Mouse (Mus musculus): ENCODE measurements around the gene Atxn1. TPM values are rescaled to one million over a fixed set of nuclear protein-coding genes. Genes with fewer than 3 reads are reported as not detected.
A peak's percentile ranks its signal among the peaks of the same experiment; 100 is the strongest.

Atxn1 gene
- polyA plus RNA-seq, 1 experiment from 2014 or later, result 12.8 TPM

DNA sequence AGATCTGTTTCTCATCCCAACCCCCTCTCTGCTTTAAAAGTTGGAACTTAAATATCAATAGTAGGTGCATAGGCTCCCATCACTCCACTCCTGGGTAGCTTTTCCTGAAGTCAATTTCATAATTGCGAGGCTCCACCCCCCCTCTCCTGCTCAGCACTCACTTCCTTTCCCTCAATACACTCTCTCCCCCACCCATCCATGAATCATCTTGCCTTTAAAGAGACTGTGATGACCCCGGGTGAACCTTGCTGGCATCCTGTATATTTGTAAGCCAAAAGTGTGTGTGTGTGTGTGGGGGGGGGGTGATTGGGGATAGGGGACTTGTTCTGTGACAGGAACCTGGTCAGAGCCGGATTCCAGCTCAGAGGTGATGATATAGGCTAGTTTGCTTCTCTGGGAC lies 9.8 kb upstream of the Atxn1 start:
- H3K27ac ChIP-seq (replicated peaks), result no peak overlapping the region
- no peaks in the 10 kb centered on the region for H3K36me3 ChIP-seq
- no peak overlapping the region for H3K4me3 ChIP-seq
- no peak overlapping the region for H3K9ac ChIP-seq (replicated peaks)
- 82% methylated on average over 3 of the region's 3 CpGs for WGBS
- H3K9me3 ChIP-seq, result no peaks in the 10 kb centered on the region
- no peak overlapping the region for H3K4me2 ChIP-seq (replicated peaks)
- H3K27me3 ChIP-seq, result no peaks in the 10 kb centered on the region
- H3K4me1 ChIP-seq, result no peaks in the 10 kb centered on the region
- ATAC-seq (replicated peaks), result no peak

DNA sequence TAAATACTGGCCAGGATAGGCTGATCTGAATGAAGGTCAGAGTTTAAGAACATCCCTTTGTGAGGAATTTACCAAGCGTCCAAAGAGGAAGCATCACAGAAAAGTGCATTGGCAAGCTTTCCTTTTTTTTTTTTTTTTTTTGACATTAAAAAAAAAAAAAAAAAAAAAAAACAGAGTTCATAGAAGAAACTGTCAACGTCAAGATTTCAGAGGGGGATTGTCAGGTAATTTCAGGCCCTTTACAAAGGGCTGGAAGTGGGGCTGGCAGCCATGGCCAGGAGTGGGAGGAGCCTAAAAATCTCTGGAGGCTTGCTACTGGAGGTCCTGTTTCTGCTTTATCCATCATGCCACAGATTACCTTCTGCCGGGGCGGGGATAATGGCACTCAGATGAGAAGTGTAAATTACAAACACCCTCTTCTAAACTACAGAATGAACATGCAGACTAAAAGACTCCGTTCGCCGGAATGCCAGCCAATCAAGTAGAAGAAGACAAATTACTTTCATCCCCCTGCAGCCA lies 9.2 kb upstream of the Atxn1 start:
- Histone ChIP-seq H3K4me2 (replicated peaks) (no peak overlapping the region), H3K9me3 (no peaks in the 10 kb centered on the region), H3K36me3 (no peaks in the 10 kb centered on the region), H3K4me1 (no peaks in the 10 kb centered on the region), H3K27me3 (no peaks in the 10 kb centered on the region), H3K27ac (replicated peaks) (no peak overlapping the region), H3K4me3 (no peak overlapping the region), H3K9ac (replicated peaks) (no peak overlapping the region)
- 64% methylated on average over 7 of the region's 7 CpGs for WGBS
- ATAC-seq (replicated peaks), result no peak

DNA sequence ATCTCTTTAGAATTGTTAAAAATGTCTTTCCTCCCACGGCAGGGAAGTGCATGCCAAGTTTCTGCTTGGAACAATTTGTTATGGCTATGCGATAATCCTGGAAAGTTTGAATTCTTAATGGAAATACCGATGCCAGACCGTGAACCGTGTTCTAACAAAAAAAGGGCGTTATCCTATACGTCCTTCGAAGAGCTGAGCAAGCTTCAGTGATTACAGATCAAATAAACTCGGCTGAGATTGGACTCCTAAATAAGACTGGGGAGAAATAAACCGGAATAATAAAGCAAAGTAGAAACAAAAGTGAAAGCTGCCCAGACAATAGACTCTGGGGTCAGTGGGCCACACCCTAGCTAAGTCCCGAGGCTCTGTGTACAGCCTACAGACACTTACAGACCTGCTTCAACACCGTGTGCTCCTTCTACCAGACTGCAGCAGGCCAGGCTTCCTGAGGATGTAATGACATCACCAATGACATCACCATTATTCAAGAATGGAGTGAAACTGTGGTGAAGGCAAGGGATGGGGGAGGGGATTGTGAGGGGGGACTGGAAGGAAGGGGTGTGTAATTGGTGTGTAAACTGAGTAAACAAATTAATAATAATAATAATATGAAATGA lies 6.2 kb upstream of the Atxn1 start:
- Histone ChIP-seq H3K27ac (replicated peaks) (no peak overlapping the region), H3K27me3 (0 out of 2 replicates have a peak, but pooled peaks cover 2% of the 10 kb centered on the region), H3K4me2 (replicated peaks) (no peak overlapping the region), H3K4me3 (no peak overlapping the region), H3K36me3 (no peaks in the 10 kb centered on the region), H3K4me1 (peaks cover 8% of the 10 kb centered on the region), H3K9me3 (no peaks in the 10 kb centered on the region), H3K9ac (replicated peaks) (no peak overlapping the region)
- ATAC-seq (replicated peaks), result no peak
- 51% methylated on average over 12 of the region's 12 CpGs for WGBS

DNA sequence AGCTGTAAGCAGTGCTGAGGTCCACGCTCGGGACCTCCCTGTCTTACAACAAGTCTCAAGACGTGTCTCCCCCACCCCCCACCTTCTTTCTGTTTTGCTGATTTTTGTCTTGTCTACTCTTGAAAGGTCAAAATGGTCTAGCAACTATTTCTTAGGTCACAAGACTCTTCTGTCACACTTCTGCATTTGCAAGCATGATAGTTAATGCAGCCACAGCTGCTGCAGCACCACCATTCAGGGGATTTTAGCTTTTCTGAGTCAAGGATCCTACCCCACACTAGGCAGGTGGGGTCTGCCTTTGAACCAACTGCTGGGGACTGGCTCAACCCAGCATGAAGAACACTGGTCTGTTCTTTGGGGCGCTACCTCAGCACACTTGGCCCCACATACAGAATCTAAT lies 3.4 kb upstream of the Atxn1 start:
- Histone ChIP-seq H3K4me3 (no peak overlapping the region), H3K9me3 (no peaks in the 10 kb centered on the region), H3K27me3 (0 out of 2 replicates have a peak, but pooled peaks cover 2% of the 10 kb centered on the region), H3K9ac (replicated peaks) (no peak overlapping the region), H3K4me1 (peaks cover 16% of the 10 kb centered on the region), H3K36me3 (no peaks in the 10 kb centered on the region), H3K27ac (replicated peaks) (no peak overlapping the region), H3K4me2 (replicated peaks) (no peak overlapping the region)
- ATAC-seq (replicated peaks), result no peak
- 63% methylated on average over 4 of the region's 4 CpGs for WGBS

DNA sequence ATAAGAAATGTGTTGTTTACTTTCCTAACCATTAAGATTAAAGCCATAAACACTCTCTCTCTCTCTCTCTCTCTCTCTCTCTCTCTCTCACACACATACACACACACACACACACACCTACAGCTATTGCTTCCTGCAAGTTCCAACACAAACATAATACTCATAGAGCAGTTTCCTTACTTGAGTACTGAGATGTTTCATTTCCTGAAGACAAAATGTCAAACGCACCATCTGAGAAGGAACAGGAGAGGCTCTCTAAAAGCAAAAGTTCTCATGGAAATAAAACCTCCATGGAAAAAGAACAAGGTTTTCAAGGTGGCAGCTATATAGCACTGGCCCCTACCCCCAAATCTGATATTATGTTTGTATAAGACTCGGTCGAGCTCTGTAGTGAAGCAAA lies 2.6 kb upstream of the Atxn1 start:
- Histone ChIP-seq H3K9me3 (no peaks in the 10 kb centered on the region), H3K4me3 (no peak overlapping the region), H3K27me3 (0 out of 2 replicates have a peak, but pooled peaks cover 2% of the 10 kb centered on the region), H3K4me1 (peaks cover 22% of the 10 kb centered on the region), H3K27ac (replicated peaks) (no peak overlapping the region), H3K4me2 (replicated peaks) (no peak overlapping the region), H3K36me3 (no peaks in the 10 kb centered on the region), H3K9ac (replicated peaks) (no peak overlapping the region)
- 80% methylated on average over 3 of the region's 3 CpGs for WGBS
- ATAC-seq (replicated peaks), result no peak

DNA sequence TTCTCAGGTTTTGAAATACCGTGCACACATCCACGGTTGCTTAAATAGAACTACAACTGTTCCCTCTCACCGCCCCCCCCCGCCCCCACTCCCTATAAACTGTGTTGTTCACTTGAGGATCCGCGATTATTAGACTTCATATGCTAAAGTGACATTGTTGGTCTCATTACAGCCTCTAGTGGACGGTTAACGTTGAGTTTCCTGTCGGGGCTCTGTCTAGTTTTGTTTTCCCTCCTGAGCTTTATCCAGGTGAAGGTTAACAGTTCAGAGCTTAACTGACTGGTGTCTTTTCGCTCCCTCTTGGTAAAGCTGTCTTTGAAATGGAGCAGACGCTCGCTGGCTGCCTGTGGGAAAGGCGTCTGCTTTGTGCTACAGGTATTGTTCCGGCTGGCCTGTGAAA lies 1.8 kb upstream of the Atxn1 start:
- H3K9me3 ChIP-seq, result no peaks in the 10 kb centered on the region
- H3K27me3 ChIP-seq, result 0 out of 2 replicates have a peak, but pooled peaks cover 2% of the 10 kb centered on the region
- 0 out of 2 replicates have a peak overlapping the region, but pooled peaks have one; percentile 11 for H3K27ac ChIP-seq (replicated peaks)
- ATAC-seq (replicated peaks), result no peak
- 2% methylated on average over 14 of the region's 14 CpGs for WGBS
- peak overlapping the region; percentile 77 for H3K4me2 ChIP-seq (replicated peaks)
- no peak overlapping the region for H3K9ac ChIP-seq (replicated peaks)
- peak overlapping the region; percentile 71; the same call in 1 of the 2 replicates for H3K4me3 ChIP-seq
- no peaks in the 10 kb centered on the region for H3K36me3 ChIP-seq
- peaks cover 30% of the 10 kb centered on the region for H3K4me1 ChIP-seq

DNA sequence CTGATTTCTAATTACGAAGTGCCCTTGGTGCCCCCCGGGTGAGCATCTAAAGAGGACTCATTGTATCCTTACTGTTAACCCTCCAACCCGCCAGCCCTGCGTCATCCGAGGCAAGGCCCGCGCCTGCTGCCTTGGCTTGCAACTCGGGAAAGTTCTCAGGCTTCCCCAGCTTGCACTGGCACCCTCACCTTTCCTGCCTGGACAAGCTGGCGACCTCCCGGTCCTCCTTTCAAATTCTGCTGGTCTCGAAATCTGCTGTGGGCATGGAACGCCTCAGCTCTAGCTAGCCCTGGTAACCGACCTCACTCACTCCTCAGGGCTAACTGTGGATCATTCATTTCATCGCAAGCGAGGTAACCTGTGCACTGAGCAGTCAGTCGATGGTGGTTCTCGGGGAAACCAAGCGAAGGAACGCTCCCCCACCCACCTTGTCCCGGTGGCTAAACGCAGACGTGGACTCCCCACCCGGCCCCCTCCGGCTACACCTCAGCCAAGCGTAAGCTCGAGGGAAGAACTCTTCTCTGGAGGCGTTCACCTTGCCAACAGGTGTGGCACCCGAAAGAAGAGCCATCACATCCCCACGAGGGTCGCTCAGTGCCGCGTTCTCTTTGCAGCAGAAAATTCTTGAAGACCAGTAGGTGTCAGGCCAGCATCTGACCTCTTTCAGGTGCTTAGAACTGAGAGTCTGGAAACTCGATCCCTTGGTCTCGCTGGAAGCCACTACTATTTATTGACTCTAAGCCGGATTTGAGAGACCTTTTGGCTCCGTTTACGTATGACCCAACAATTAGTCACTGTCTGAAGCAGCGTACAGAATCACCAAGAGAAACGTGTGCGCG lies 1.0 kb upstream of the Atxn1 start:
- Histone ChIP-seq H3K4me2 (replicated peaks) (peak overlapping the region; percentile 77), H3K36me3 (no peaks in the 10 kb centered on the region), H3K4me3 (peak overlapping the region; percentile 71), H3K9me3 (no peaks in the 10 kb centered on the region), H3K9ac (replicated peaks) (peak overlapping the region; percentile 49), H3K27ac (replicated peaks) (peak overlapping the region; percentile 97), H3K27me3 (0 out of 2 replicates have a peak, but pooled peaks cover 2% of the 10 kb centered on the region), H3K4me1 (peaks cover 38% of the 10 kb centered on the region)
- WGBS, result under 1% methylated on average over 41 of the region's 41 CpGs
- peak; percentile 5; the same call in 1 of the 2 replicates for ATAC-seq (replicated peaks)

DNA sequence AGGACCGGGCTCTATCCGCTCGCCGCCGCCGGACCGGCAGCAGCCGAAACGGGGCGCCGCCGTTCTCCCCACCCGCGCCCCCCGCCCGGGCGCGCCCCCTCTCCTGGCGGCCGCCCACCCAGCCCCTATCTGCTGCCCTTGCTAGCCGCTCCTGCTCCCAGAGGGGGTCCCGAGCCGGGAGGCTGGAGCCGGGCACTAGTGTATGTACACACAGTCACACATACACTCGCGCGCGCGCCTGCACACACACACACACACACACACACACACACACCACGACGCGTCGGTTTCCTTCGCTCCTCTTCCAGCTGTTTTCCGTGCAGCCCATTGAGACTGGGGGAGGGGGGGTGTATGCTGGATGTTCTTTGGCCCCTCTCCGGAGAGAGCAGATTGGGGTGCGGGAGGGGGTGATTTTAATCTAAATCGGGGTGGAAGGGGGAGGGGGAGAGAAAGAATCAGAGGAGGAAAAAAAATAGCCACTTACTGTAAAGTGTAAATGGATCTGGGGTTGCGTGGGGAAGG lies 416 bp downstream of the Atxn1 start:
- 0 out of 2 replicates have a peak, but pooled peaks cover 2% of the 10 kb centered on the region for H3K27me3 ChIP-seq
- H3K36me3 ChIP-seq, result no peaks in the 10 kb centered on the region
- peaks cover 50% of the 10 kb centered on the region for H3K4me1 ChIP-seq
- peak; percentile 57 for ATAC-seq (replicated peaks)
- H3K27ac ChIP-seq (replicated peaks), result peak overlapping the region; percentile 97
- H3K4me2 ChIP-seq (replicated peaks), result peak overlapping the region; percentile 77
- peak overlapping the region; percentile 88 for H3K9ac ChIP-seq (replicated peaks)
- WGBS, result 0% methylated on average over 19 of the region's 39 CpGs
- no peaks in the 10 kb centered on the region for H3K9me3 ChIP-seq
- H3K4me3 ChIP-seq, result peak overlapping the region; percentile 71

DNA sequence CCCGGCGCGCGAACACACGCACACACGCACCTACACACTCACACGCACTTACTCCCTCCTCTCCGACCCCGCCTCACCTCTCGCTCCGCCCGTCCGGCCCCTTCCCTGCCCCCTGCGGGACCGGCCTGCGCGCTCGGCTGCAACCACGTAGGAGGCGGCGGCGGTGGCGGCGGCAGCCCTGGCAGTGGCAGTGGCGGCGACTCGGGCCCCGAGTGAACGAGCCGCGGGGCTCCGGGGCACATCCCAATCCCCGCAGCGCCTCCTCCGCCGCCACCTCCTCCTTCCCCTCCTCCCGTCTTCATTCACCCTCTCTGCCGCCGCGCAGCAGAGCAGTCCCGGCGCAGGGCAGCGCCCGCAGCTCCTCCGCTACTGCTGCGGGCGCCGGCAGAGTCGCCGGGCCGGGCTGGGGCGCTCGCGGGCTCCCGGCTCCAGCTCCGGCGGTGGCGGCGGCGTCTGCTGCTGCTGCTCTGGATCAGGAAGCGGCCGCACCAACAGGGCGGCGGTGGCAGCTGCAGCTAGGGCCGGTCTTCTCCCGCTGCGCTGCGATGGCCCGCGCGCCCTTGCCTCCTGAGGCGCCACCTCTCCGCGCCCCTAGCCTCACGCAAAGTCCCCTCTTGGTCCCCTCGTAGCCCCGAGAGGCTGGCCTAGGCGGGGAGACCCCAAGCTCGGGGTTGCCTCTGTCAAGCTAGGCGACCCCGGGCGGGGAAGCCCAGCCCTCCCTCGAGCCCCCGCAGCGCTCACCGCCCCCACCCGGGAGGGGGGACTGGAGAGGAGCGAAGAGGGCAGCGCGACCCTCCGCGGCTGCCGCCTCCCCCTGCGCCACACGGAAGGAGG lies 1.1 kb downstream of the Atxn1 start:
- Histone ChIP-seq H3K36me3 (no peaks in the 10 kb centered on the region), H3K9me3 (no peaks in the 10 kb centered on the region), H3K4me2 (replicated peaks) (peak overlapping the region; percentile 77), H3K27me3 (0 out of 2 replicates have a peak, but pooled peaks cover 2% of the 10 kb centered on the region), H3K9ac (replicated peaks) (peak overlapping the region; percentile 88), H3K4me3 (peak overlapping the region; percentile 71), H3K4me1 (peaks cover 50% of the 10 kb centered on the region), H3K27ac (replicated peaks) (peak overlapping the region; percentile 97)
- ATAC-seq (replicated peaks), result peak; percentile 53
- under 1% methylated on average over 76 of the region's 95 CpGs for WGBS

DNA sequence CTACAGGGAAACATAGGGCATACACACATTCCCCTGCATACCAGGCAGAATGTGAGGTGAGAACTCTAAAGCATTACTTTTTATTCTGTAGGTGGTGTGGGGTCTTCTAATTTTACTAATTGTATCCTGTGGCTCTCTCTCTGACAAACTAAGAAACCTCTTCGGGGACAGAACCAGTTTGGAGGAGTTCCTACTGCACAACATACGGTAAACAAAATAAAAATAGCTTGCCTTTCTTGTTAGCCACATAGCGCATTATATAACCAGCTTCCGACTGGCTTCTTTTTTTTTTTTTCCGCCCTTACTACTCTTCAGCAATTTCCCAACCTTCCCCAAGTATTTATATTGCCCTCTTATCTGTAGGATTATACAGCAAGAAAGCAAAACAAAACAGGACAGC lies 2.0 kb downstream of the Atxn1 start:
- Histone ChIP-seq H3K9ac (replicated peaks) (peak overlapping the region; percentile 88), H3K4me2 (replicated peaks) (peak overlapping the region; percentile 77), H3K27ac (replicated peaks) (peak overlapping the region; percentile 97; the same call in 1 of the 2 replicates), H3K36me3 (no peaks in the 10 kb centered on the region), H3K9me3 (no peaks in the 10 kb centered on the region), H3K4me1 (peaks cover 50% of the 10 kb centered on the region), H3K27me3 (no peaks in the 10 kb centered on the region), H3K4me3 (peak overlapping the region; percentile 71)
- 6% methylated on average over 5 of the region's 5 CpGs for WGBS
- ATAC-seq (replicated peaks), result no peak

DNA sequence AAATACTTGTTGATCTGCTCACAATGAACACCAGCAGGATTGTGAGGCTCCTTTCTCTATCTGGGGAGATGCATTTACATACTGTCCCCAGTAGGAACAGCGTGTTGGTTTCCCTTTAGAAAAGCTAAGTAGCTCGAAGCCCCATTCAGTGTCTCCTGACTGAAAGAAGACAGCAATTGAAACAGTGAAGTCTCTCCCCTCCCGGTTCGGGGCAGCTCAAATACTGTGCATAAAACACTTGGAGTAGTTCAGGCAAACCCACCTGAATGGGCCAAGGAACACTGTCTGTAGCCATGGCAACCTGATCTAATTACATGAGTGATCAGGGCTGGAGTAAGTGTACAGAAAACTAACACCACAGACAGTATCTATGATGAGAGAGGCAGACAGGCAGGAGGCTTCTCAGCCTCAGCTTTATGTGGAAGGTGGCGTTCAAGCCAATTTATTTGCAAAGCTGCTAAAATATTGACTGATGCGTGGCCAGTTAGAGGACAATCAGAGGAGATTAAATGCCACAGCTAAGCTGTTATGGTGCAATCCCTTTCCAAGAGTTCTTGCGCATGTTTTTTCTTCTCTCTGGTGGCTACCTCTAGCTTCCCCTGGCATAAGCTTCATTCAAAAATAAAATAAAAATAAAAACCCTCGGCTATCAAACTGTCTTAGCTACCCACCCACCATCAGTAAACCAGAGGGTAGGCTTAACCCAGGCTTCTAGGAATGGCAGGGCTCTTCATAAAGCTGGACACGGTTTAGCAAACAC lies 2.8 kb downstream of the Atxn1 start:
- Histone ChIP-seq H3K27me3 (no peaks in the 10 kb centered on the region), H3K4me2 (replicated peaks) (peak overlapping the region; percentile 77), H3K9ac (replicated peaks) (peak overlapping the region; percentile 88), H3K36me3 (no peaks in the 10 kb centered on the region), H3K4me3 (peak overlapping the region; percentile 71), H3K9me3 (no peaks in the 10 kb centered on the region), H3K4me1 (peaks cover 50% of the 10 kb centered on the region), H3K27ac (replicated peaks) (peak overlapping the region; percentile 97)
- ATAC-seq (replicated peaks), result no peak
- WGBS, result 5% methylated on average over 9 of the region's 9 CpGs

Measured in forebrain, embryonic 15.5 days (tissue).